Mouse (Mus musculus) lung, embryonic 15.5 days (tissue): ENCODE measurements around the gene Rhobtb1. TPM values are rescaled to one million over a fixed set of nuclear protein-coding genes. Genes with fewer than 3 reads are reported as not detected.
A peak's percentile ranks its signal among the peaks of the same experiment; 100 is the strongest.

Experiments
- ATAC-seq: fragments of 200-750 bp; cut with Nextera tagmentation; 2 replicates; pipeline ENCODE4 v1.8.0; 2017; ENCODE audit warnings: moderate number of reproducible peaks, borderline replicate concordance; ENCODE audit not compliant: low FRiP score, low TSS enrichment; ENCODE audit errors: extremely low read depth
- H3K27ac ChIP-seq: fragments of 300-500 bp; sonication (generic); 2 replicates; pipeline ENCODE4 v1.5.1; 2015; ENCODE audit warnings: moderate library complexity, mild to moderate bottlenecking, inconsistent platforms
- H3K27me3 ChIP-seq: fragments of 300-500 bp; sonication (generic); 2 replicates; pipeline ENCODE4 v1.6.1; 2015; ENCODE audit warnings: inconsistent platforms
- H3K36me3 ChIP-seq: fragments of 300-500 bp; sonication (generic); 2 replicates; pipeline ENCODE4 v1.6.1; 2015; ENCODE audit warnings: inconsistent platforms
- H3K4me1 ChIP-seq: fragments of 300-500 bp; sonication (generic); 2 replicates; pipeline ENCODE4 v1.6.1; 2015; ENCODE audit warnings: inconsistent platforms
- H3K4me2 ChIP-seq: fragments of 300-500 bp; sonication (generic); 2 replicates; pipeline ENCODE4 v1.6.1; 2015; ENCODE audit warnings: inconsistent platforms, mild to moderate bottlenecking, moderate library complexity
- H3K4me3 ChIP-seq: fragments of 300-500 bp; sonication (generic); 2 replicates; pipeline ENCODE4 v1.5.1; 2015; ENCODE audit warnings: mild to moderate bottlenecking, inconsistent platforms
- H3K9ac ChIP-seq: fragments of 300-500 bp; sonication (generic); 2 replicates; pipeline ENCODE4 v1.6.1; 2015; ENCODE audit warnings: inconsistent platforms
- H3K9me3 ChIP-seq: fragments of 300-500 bp; sonication (generic); 2 replicates; pipeline ENCODE4 v1.6.1; 2016; ENCODE audit warnings: inconsistent platforms
- WGBS: fragments of 180-500 bp; shearing (Covaris S2); methylation state at CpG from one replicate; pipeline ENCODE4 v1.1.7; 2015; 5-methylcytosine and 5-hydroxymethylcytosine counted together
- polyA plus RNA-seq: library from polyadenylated mRNA; unstranded; fragments of >200 nt; fragmentation: Nextera tagmentation; extraction: Ambion mirVana; gene quantifications from 2 replicates; pipeline ENCODE4 v1.2.1, GENCODE M21; 2015

Gene Rhobtb1
- polyA plus RNA-seq, result 15.7 and 16.8 TPM in 2 replicates

DNA sequence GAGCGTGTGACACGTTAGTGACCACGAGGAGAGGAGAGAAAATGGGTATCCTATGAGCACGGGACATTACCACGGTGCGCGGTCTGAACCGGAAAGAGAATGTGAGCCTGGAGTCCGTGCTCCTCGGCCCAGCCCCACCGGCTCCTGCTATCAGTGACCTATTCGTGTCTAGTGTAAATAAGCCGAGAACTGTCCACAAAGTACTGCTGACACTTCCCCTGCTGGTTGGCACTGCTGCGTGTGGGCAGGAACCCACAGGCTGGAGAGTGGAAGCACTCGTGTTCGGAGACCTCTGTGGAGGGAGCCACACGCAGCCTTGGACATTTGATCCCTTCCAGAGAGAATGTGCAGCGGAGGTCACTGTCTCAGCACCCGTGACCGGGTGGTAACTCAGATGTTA lies at the start of gene Rhobtb1:
Gene Rhobtb1 (plus strand): TSS at position 390 of the 400 bp plus-strand sequence.
- Histone ChIP-seq H3K27me3 (no peaks in the 10 kb centered on the region), H3K4me3 (no peak within 1 kb of the TSS), H3K9ac (no peak within 1 kb of the TSS), H3K27ac (no peak within 1 kb of the TSS), H3K4me2 (peak within 1 kb of the TSS; percentile 26; the same call in 1 of the 2 replicates), H3K9me3 (no peaks in the 10 kb centered on the region), H3K4me1 (no peaks in the 10 kb centered on the region), H3K36me3 (no peaks in the 10 kb centered on the region)
- no peak for ATAC-seq
- 30% methylated on average over 20 of the region's 20 CpGs for WGBS

DNA sequence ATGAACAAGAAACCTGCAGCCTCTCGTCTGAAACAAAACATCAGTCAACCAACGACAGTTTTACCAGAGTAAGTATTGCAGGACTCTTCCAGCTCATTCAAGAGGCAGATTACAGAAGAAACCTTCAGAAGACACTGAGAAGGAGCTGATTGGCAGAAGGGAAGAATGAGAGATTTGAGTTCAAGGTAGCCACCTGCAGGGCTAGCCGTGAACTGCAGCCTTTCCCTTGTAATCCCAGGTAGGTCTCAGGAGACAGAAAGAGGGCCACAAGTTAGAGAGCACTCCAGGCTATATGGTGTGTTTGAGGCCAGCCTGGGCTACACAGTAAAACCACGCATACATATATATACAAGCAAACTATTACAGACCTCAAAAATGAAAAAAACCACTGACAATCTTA lies 49.2 kb upstream of the Rhobtb1 start:
- Histone ChIP-seq H3K4me1 (peaks cover 10% of the 10 kb centered on the region), H3K9me3 (no peaks in the 10 kb centered on the region), H3K36me3 (no peaks in the 10 kb centered on the region), H3K9ac (no peak overlapping the region), H3K4me2 (no peak overlapping the region), H3K27me3 (no peaks in the 10 kb centered on the region), H3K27ac (no peak overlapping the region), H3K4me3 (no peak overlapping the region)
- 72% methylated on average over 4 of the region's 4 CpGs for WGBS
- ATAC-seq, result no peak

DNA sequence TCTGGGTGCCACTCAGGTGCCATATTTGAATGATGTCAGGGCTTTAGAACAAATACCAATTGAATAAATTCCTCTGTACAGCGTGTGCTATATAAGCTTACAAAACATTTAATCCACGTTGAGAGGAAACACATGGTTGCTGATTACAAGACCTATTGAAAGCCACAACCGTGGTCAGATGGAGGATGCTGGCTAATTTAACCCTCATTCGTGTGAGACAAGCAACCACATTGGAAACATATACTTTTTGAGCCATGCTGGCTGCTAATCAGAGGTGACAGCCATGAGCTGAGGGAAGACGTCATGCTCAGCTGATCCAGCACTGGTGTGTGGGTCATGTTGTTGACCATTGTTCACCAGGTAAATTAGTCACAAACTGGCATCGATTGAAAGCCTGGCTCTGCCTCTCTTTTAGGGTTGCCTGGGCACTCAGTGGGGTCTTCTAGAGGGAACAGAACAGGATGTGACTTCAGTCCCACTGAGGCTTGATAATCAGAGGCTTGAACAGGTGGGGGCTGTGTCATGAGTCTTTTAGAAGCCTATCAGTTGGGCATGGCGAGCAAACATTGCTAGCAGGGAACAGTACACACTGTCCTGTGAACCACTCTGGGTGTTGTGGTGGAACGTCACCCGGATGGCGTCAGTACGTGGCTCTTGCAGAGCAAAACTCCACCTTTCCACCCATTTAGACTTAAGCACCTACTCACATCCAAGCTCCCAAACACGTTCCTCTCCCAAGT lies 46.9 kb upstream of the Rhobtb1 start:
- ATAC-seq, result no peak
- no peaks in the 10 kb centered on the region for H3K27me3 ChIP-seq
- H3K4me2 ChIP-seq, result no peak overlapping the region
- H3K9ac ChIP-seq, result no peak overlapping the region
- no peaks in the 10 kb centered on the region for H3K36me3 ChIP-seq
- no peaks in the 10 kb centered on the region for H3K9me3 ChIP-seq
- peaks cover 21% of the 10 kb centered on the region for H3K4me1 ChIP-seq
- H3K27ac ChIP-seq, result no peak overlapping the region
- 60% methylated on average over 12 of the region's 12 CpGs for WGBS
- no peak overlapping the region for H3K4me3 ChIP-seq

GRCm38 (mm10) chr10:69104883-69105225 lies 46.4 kb upstream of the Rhobtb1 start:
- Histone ChIP-seq H3K4me3 (no peak overlapping the region), H3K27ac (no peak overlapping the region), H3K4me2 (no peak overlapping the region), H3K9me3 (no peaks in the 10 kb centered on the region), H3K27me3 (no peaks in the 10 kb centered on the region), H3K36me3 (no peaks in the 10 kb centered on the region), H3K4me1 (peaks cover 21% of the 10 kb centered on the region), H3K9ac (no peak overlapping the region)
- WGBS, result 38% methylated on average over 9 of the region's 9 CpGs
- ATAC-seq, result no peak; the same call in 1 of the 2 replicates

- H3K27me3 ChIP-seq, result no peaks in the 10 kb centered on the region
- no peak; the same call in 1 of the 2 replicates for ATAC-seq
- H3K27ac ChIP-seq, result 0 out of 2 replicates have a peak overlapping the region, but pooled peaks have one; percentile 73
- H3K36me3 ChIP-seq, result no peaks in the 10 kb centered on the region
- H3K4me2 ChIP-seq, result no peak overlapping the region
- H3K9ac ChIP-seq, result no peak overlapping the region
- H3K9me3 ChIP-seq, result no peaks in the 10 kb centered on the region
- H3K4me3 ChIP-seq, result no peak overlapping the region
- WGBS, result 18% methylated on average over 1 of the region's 1 CpGs
- H3K4me1 ChIP-seq, result peaks cover 21% of the 10 kb centered on the region
Observed at GRCm38 (mm10) chr10:69106796-69107195, 44.4 kb upstream of the Rhobtb1 start.

- Histone ChIP-seq H3K9me3 (no peaks in the 10 kb centered on the region), H3K9ac (no peak overlapping the region), H3K4me3 (no peak overlapping the region), H3K4me1 (peaks cover 21% of the 10 kb centered on the region), H3K27me3 (no peaks in the 10 kb centered on the region), H3K4me2 (peak overlapping the region; percentile 33; the same call in 1 of the 2 replicates), H3K27ac (peak overlapping the region; percentile 16; the same call in 1 of the 2 replicates), H3K36me3 (no peaks in the 10 kb centered on the region)
- no peak for ATAC-seq
- WGBS, result 5% methylated on average over 8 of the region's 8 CpGs
Observed at GRCm38 (mm10) chr10:69107253-69107652, 44.0 kb upstream of the Rhobtb1 start.

DNA sequence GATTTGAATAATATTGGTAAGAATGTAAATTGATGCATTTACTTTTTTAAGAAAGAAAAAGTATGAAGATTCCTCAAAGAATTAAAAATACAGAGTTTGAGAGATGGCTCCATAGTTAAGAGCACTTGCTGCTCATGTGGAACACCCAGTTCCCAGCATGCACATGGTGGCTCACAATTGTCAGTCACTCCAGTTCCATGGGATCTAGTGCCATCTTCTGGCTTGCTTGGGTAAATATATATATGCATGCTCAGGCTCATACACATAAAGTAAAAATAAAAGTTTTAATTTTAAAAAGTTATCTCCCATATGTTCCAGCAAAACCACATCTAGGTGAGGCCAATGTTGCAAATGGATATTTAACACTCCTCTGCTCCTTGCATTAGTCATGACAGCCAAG lies 36.9 kb upstream of the Rhobtb1 start:
- Histone ChIP-seq H3K4me2 (no peak overlapping the region), H3K4me1 (0 out of 2 replicates have a peak, but pooled peaks cover under 1% of the 10 kb centered on the region)
- no peak for ATAC-seq

GRCm38 (mm10) chr10:69117996-69118395 lies 33.2 kb upstream of the Rhobtb1 start:
- ATAC-seq, result no peak
- H3K27ac ChIP-seq, result no peak overlapping the region
- no peak overlapping the region for H3K4me2 ChIP-seq
- H3K9ac ChIP-seq, result no peak overlapping the region
- H3K9me3 ChIP-seq, result no peaks in the 10 kb centered on the region
- H3K4me3 ChIP-seq, result no peak overlapping the region
- no peaks in the 10 kb centered on the region for H3K36me3 ChIP-seq
- 0 out of 2 replicates have a peak, but pooled peaks cover 2% of the 10 kb centered on the region for H3K4me1 ChIP-seq
- no peaks in the 10 kb centered on the region for H3K27me3 ChIP-seq

More for the DNA sequence above, 36.9 kb upstream of the Rhobtb1 start:
- Histone ChIP-seq H3K9ac (no peak overlapping the region), H3K27me3 (no peaks in the 10 kb centered on the region), H3K4me3 (no peak overlapping the region), H3K36me3 (no peaks in the 10 kb centered on the region), H3K9me3 (no peaks in the 10 kb centered on the region), H3K27ac (no peak overlapping the region)

- no peak overlapping the region for H3K4me2 ChIP-seq
- H3K4me3 ChIP-seq, result no peak overlapping the region
- H3K9me3 ChIP-seq, result no peaks in the 10 kb centered on the region
- H3K9ac ChIP-seq, result no peak overlapping the region
- no peak overlapping the region for H3K27ac ChIP-seq
- ATAC-seq, result no peak
- no peaks in the 10 kb centered on the region for H3K36me3 ChIP-seq
- 74% methylated on average over 3 of the region's 3 CpGs for WGBS
- H3K27me3 ChIP-seq, result no peaks in the 10 kb centered on the region
- 0 out of 2 replicates have a peak, but pooled peaks cover 2% of the 10 kb centered on the region for H3K4me1 ChIP-seq
Observed at GRCm38 (mm10) chr10:69118893-69119292, 32.3 kb upstream of the Rhobtb1 start.

DNA sequence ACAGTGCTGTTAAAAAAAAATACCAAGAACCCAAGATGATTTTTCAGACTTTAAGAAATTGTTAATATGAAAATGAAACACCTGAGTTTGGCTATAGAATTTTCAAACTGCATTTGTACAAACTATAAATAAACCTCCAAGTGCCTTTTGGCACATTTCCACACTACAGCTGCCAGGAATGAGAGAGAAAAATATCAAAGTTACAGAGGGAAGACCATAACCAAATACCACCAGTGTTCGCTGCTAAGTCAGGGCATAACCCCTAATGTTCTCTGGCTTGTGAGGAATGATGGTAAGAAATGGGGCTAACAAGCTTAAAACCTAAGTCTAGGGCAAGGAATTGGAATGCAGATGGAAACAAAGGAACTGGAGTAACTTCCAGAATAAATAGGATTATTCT lies 31.8 kb upstream of the Rhobtb1 start:
- no peak overlapping the region for H3K27ac ChIP-seq
- H3K9me3 ChIP-seq, result no peaks in the 10 kb centered on the region
- 33% methylated on average over 1 of the region's 1 CpGs for WGBS
- H3K4me1 ChIP-seq, result 0 out of 2 replicates have a peak, but pooled peaks cover 2% of the 10 kb centered on the region
- no peak overlapping the region for H3K4me2 ChIP-seq
- no peaks in the 10 kb centered on the region for H3K27me3 ChIP-seq
- H3K9ac ChIP-seq, result no peak overlapping the region
- H3K36me3 ChIP-seq, result no peaks in the 10 kb centered on the region
- no peak overlapping the region for H3K4me3 ChIP-seq
- ATAC-seq, result no peak

- H3K9ac ChIP-seq, result no peak overlapping the region
- no peaks in the 10 kb centered on the region for H3K4me1 ChIP-seq
- H3K27ac ChIP-seq, result no peak overlapping the region
- H3K4me2 ChIP-seq, result no peak overlapping the region
- H3K36me3 ChIP-seq, result no peaks in the 10 kb centered on the region
- WGBS, result 73% methylated on average over 2 of the region's 2 CpGs
- H3K9me3 ChIP-seq, result no peaks in the 10 kb centered on the region
- H3K4me3 ChIP-seq, result no peak overlapping the region
- no peak for ATAC-seq
- no peaks in the 10 kb centered on the region for H3K27me3 ChIP-seq
Observed at GRCm38 (mm10) chr10:69126546-69126945, 24.7 kb upstream of the Rhobtb1 start.

- 70% methylated on average over 3 of the region's 3 CpGs for WGBS
- H3K9ac ChIP-seq, result no peak overlapping the region
- H3K27ac ChIP-seq, result no peak overlapping the region
- H3K36me3 ChIP-seq, result no peaks in the 10 kb centered on the region
- H3K4me3 ChIP-seq, result no peak overlapping the region
- no peaks in the 10 kb centered on the region for H3K27me3 ChIP-seq
- H3K9me3 ChIP-seq, result no peaks in the 10 kb centered on the region
- H3K4me1 ChIP-seq, result no peaks in the 10 kb centered on the region
- no peak overlapping the region for H3K4me2 ChIP-seq
- no peak for ATAC-seq
Observed at GRCm38 (mm10) chr10:69128531-69128930, 22.7 kb upstream of the Rhobtb1 start.
